Mouse (Mus musculus): ENCODE results near the gene Nlrc5. TPM values are rescaled to one million over a fixed set of nuclear protein-coding genes. Genes with fewer than 3 reads are reported as not detected.

Nlrc5 gene
- total and polyA plus RNA-seq, 3 experiments, result 0.03 TPM; not detected in 2

GRCm38 (mm10) chr8:94549041-94549440 is 114.9 kb downstream of the Nlrc5 start:
- Histone ChIP-seq H3K27ac (ENCODE audit: control insufficient read depth, low read depth, low read length) (peak overlapping the region; percentile 77), H3K79me2 (ENCODE audit: control insufficient read depth, insufficient read depth, low read length, poor library complexity) (no peaks in the 10 kb centered on the region; the same call in 1 of the 2 replicates), H3K4me1 (ENCODE audit: control insufficient read depth in 1 of 2, insufficient read depth in 2 of 2, low read length in 2 of 2) (peaks cover 4 to 22% of the 10 kb centered on the region in 2 experiments; a peak in 3 of 4 replicates), H3K4me3 (ENCODE audit: control insufficient read depth in 1 of 2, insufficient read depth in 1 of 2, low read depth in 2 of 2, low read length in 2 of 2) (peak overlapping the region; percentile 39 to 40), H3K9me3 (replicated peaks; ENCODE audit: insufficient read depth, low read length) (no peaks in the 10 kb centered on the region), H3K27me3 (ENCODE audit: control insufficient read depth in 1 of 2, insufficient read depth in 2 of 2, low read length in 2 of 2) (no peaks in the 10 kb centered on the region), H3K9ac (ENCODE audit: control insufficient read depth, low read depth, low read length, poor library complexity, severe bottlenecking) (peak overlapping the region; percentile 47), H3K36me3 (ENCODE audit: control insufficient read depth in 1 of 2, insufficient read depth in 2 of 2, low read length in 2 of 2) (peaks cover 0 to 16% of the 10 kb centered on the region in 2 experiments; a peak in 2 of 4 replicates)
- no peak for TF ChIP-seq UBTF (IDR thresholded peaks at IDR 0.05; ENCODE audit: borderline replicate concordance, insufficient read depth, low read depth, low read length)
- 0 out of 2 replicates have a peak, but pooled peaks have one; percentile 2 for TF ChIP-seq NELFE (IDR thresholded peaks at IDR 0.05; ENCODE audit: low read depth, low read length)
- peak; percentile 27 for DNase-seq (ENCODE audit: low read depth, low spot score)

GRCm38 (mm10) chr8:94549482-94549881 is 115.3 kb downstream of the Nlrc5 start:
- H3K9me3 ChIP-seq (replicated peaks; ENCODE audit: insufficient read depth, low read length), result no peaks in the 10 kb centered on the region
- H3K27me3 ChIP-seq (ENCODE audit: control insufficient read depth in 1 of 2, insufficient read depth in 2 of 2, low read length in 2 of 2), result no peaks in the 10 kb centered on the region
- peak overlapping the region; percentile 77 for H3K27ac ChIP-seq (ENCODE audit: control insufficient read depth, low read depth, low read length)
- peak overlapping the region; percentile 39 to 40 for H3K4me3 ChIP-seq (ENCODE audit: control insufficient read depth in 1 of 2, insufficient read depth in 1 of 2, low read depth in 2 of 2, low read length in 2 of 2)
- DNase-seq (ENCODE audit: low read depth, low spot score), result peak; percentile 79
- H3K36me3 ChIP-seq (ENCODE audit: control insufficient read depth in 1 of 2, insufficient read depth in 2 of 2, low read length in 2 of 2), result peaks cover 0 to 16% of the 10 kb centered on the region in 2 experiments; a peak in 2 of 4 replicates
- peak overlapping the region; percentile 47 for H3K9ac ChIP-seq (ENCODE audit: control insufficient read depth, low read depth, low read length, poor library complexity, severe bottlenecking)
- H3K79me2 ChIP-seq (ENCODE audit: control insufficient read depth, insufficient read depth, low read length, poor library complexity), result no peaks in the 10 kb centered on the region; the same call in 1 of the 2 replicates
- peak; percentile 32; the same call in 1 of the 2 replicates for TF ChIP-seq NELFE (IDR thresholded peaks at IDR 0.05; ENCODE audit: low read depth, low read length)
- TF ChIP-seq MAX (IDR thresholded peaks at IDR 0.05; ENCODE audit: low read length), result no peak
- peak; percentile 60 for TF ChIP-seq GATA1 (IDR thresholded peaks at IDR 0.05; ENCODE audit: low read depth, low read length)
- TF ChIP-seq MYB (IDR thresholded peaks at IDR 0.05; ENCODE audit: low read depth, low read length), result peak; percentile 84
- TF ChIP-seq MEF2A (IDR thresholded peaks at IDR 0.05; ENCODE audit: extremely low read depth, insufficient replicate concordance, low read depth, low read length, poor library complexity, severe bottlenecking), result no peak
- TF ChIP-seq USF1 (IDR thresholded peaks at IDR 0.05; ENCODE audit: low read depth, low read length), result no peak
- 0 out of 2 replicates have a peak, but pooled peaks have one; percentile 24 for TF ChIP-seq MAZ (IDR thresholded peaks at IDR 0.05; ENCODE audit: low read depth, low read length)
- TF ChIP-seq GABPA (IDR thresholded peaks at IDR 0.05; ENCODE audit: low read depth, low read length), result no peak
- no peak for TF ChIP-seq UBTF (IDR thresholded peaks at IDR 0.05; ENCODE audit: borderline replicate concordance, insufficient read depth, low read depth, low read length)
- TF ChIP-seq SIN3A (IDR thresholded peaks at IDR 0.05; ENCODE audit: low read length), result peak; percentile 58
- TF ChIP-seq POLR2A (IDR thresholded peaks at IDR 0.05; ENCODE audit: control insufficient read depth in 1 of 2, insufficient read depth in 1 of 2, low read depth in 1 of 2, low read length in 2 of 2, poor library complexity in 1 of 2), result no peak
- no peak for TF ChIP-seq ZC3H11A (IDR thresholded peaks at IDR 0.05; ENCODE audit: low read depth, low read length)
- no peak for TF ChIP-seq KAT2A (conservative IDR thresholded peaks at IDR 0.05; ENCODE audit: low read depth, low read length)
- TF ChIP-seq CTCF (IDR thresholded peaks at IDR 0.05 in 2 of 3, conservative IDR thresholded peaks at IDR 0.05 in 1 of 3; ENCODE audit: control insufficient read depth in 1 of 3, insufficient read depth in 1 of 3, low read depth in 2 of 3, low read length in 3 of 3, poor library complexity in 1 of 3, severe bottlenecking in 1 of 3), result no peak
- no peak for TF ChIP-seq SMC3 (IDR thresholded peaks at IDR 0.05; ENCODE audit: low read depth, low read length)
- no peak for TF ChIP-seq MXI1 (IDR thresholded peaks at IDR 0.05; ENCODE audit: low read depth, low read length)
- TF ChIP-seq TAL1 (IDR thresholded peaks at IDR 0.05; ENCODE audit: low read length), result 0 out of 2 replicates have a peak, but pooled peaks have one; percentile 4
- peak; percentile 78 to 83 for TF ChIP-seq EP300 (IDR thresholded peaks at IDR 0.05; ENCODE audit: low read depth in 1 of 2, low read length in 2 of 2)
- peak; percentile 58; the same call in 1 of the 2 replicates for TF ChIP-seq MYC (IDR thresholded peaks at IDR 0.05; ENCODE audit: low read depth, low read length)
- peak; percentile 62 for TF ChIP-seq ETS1 (IDR thresholded peaks at IDR 0.05; ENCODE audit: low read depth, low read length)
- no peak for TF ChIP-seq POLR2AphosphoS5 (IDR thresholded peaks at IDR 0.05; ENCODE audit: borderline replicate concordance, low read depth, low read length)
- TF ChIP-seq TCF12 (IDR thresholded peaks at IDR 0.05; ENCODE audit: low read depth, low read length), result peak; percentile 40; the same call in 1 of the 2 replicates
- no peak for TF ChIP-seq ZMIZ1 (IDR thresholded peaks at IDR 0.05; ENCODE audit: low read depth, low read length)
- TF ChIP-seq CHD1 (IDR thresholded peaks at IDR 0.05; ENCODE audit: low read depth, low read length), result no peak
- TF ChIP-seq HCFC1 (IDR thresholded peaks at IDR 0.05; ENCODE audit: low read depth, low read length), result 0 out of 2 replicates have a peak, but pooled peaks have one; percentile 21
- TF ChIP-seq RCOR1 (IDR thresholded peaks at IDR 0.05; ENCODE audit: low read depth, low read length), result peak; percentile 79
- H3K4me1 ChIP-seq (ENCODE audit: control insufficient read depth in 1 of 2, insufficient read depth in 2 of 2, low read length in 2 of 2), result peaks cover 4 to 22% of the 10 kb centered on the region in 2 experiments; a peak in 3 of 4 replicates
